Mouse (Mus musculus) induced T-regulatory cell, adult 2 months (primary cell): ENCODE measurements around the gene Mapk3.

ENCODE experiments used
- DNase-seq: peaks from one replicate; pipeline ENCODE4 v3.0.0-alpha.2; 2012; ENCODE audit warnings: low read depth

The Mapk3 gene

DNA sequence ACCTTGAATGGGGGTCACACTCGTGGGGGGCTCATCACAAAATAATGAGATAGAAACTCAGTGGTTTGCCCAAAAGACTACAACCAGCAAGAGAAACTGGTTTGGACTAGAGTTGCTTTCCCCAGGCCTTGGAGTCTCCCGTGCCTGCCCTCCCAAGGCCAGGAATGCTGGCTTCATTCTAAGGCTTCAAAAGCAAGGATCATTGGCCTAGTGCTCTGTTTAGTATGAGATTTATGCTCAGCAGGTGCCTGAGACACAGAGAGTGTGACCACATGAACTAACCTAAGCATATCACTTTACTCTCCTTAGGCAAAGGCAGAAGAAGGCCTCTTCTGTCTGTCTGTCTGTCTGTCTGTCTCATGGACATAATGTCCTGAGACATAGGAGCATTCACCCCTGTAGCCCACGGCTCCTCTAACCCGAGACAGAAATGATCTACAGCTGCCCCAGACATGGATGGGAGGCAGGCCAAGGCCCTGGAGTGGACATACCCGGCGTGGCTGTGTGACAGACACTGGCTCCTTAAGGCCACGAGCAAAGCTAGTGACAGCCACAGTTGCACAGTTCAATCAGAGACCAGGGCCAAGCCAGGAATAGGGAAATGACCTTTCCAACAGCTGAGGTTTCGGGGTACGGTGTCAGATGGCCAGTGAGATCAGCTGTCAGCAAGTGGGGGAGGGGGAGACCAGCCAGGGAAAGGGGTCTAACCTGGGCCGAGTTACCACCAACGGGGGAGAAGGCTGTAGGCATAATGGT is 42.9 kb downstream of the Mapk3 start:
- no peak for DNase-seq

DNA sequence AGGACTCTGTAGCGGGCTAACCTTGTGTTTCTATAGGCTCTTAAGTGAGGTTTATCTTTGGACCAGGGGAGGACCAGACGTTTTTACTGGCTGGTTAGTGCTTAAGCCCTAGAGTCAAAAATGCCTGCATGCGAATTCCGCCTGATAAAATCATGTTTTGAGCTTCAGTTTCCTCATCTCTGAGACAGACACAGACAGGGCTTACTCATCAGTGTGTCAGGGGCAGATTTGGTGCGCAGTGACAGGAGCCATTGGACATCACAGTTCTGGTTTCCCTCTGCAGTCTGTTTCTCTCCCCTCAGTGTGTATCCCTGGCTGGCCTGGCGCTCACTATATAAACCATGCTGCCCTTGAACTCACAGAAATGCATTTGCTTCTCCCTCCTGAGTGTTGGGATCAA is 43.8 kb downstream of the Mapk3 start:
- DNase-seq, result no peak

DNA sequence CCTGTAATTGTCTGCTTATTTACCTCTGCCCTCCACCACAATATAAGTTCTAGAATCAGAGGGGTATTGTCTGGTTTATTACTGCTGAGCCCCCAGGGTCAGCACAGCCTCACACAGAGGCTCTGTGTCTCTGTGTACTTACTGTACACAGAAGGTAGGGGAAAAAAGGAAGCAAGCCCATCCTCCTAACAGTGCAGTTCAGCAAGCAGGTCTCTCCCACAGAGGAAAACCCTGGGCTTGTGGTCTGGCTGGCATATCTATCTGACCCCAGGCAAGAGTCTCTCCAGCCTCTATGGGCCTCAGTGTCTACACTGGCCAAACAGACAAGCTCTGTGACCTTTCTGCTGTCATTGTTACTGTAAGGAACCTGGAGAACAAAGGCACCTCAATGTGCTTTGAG is 44.4 kb downstream of the Mapk3 start:
- DNase-seq, result no peak

DNA sequence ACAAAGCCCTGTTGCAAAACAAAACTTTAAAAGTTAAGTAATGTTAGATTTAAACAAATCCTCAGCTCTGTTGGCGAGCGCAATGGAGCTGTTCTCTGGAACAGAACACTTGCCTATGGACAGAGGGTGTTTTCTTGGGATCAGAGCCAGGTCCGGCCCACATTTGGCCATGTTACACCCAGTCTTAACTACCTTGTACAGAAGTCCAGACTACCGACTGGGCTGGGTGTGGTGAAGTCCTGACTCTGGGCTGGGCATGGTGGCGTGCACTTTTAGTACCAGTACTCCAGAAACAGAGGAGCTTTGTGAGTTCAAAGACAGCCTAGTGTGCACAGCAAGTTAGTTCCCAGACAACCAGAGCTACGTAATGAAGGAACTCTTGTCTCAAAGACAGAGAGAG is 47.6 kb downstream of the Mapk3 start:
- DNase-seq, result no peak

DNA sequence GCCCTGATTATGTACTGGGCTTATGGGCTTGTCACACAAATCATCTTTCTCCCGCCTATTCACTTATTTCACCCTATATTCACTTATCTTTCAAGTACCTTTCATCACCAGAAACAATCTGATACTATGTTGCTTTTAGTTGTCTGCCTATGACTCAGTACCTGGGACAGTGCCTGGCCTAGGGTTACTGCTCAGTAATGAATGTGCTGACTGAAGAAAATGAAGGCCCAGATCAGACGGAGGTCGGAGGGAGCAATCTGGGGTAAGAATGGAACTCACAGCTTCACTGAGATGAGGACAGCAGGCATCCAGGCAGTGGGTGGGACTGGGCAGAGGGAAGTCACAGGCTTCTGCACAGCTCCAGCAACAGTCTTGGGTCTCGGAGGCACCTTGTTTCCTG is 48.0 kb downstream of the Mapk3 start:
- DNase-seq, result no peak

DNA sequence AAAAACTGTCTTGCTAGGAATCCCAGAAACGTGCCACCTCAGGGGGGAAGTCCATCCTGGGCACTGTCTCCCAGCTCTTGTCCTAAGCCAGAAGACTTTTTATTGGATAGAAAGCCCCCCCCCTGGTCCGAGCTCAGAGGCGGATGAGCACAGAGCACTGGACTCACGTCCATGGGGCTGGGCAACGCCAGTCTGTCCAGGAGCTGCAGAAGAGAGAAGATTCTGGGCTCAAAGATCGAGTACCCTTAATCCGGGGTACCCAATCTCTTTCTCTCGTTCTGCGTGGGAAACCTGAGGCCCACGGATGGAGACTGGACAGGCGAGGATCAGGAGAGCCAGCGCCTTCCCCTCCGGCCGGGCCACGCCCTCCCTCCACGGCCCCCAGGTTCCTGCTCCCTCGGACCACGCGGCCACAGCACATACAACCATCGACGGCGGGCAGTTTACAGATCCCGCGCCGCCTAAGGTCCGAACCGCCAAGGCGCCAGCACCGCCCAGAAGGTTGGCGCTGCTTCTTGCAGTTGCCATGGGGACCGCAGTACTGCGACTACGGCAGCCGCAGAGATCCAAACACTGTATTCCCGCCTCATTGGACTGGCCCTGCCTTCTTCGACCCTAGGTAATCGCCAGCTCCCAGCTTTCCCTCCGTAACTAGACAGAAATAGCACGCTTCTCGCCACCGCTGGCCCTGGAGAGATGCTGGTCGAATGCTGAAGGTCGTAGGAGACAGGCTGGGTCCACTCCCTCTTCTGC is 49.5 kb downstream of the Mapk3 start:
- DNase-seq, result peak; percentile 62

DNA sequence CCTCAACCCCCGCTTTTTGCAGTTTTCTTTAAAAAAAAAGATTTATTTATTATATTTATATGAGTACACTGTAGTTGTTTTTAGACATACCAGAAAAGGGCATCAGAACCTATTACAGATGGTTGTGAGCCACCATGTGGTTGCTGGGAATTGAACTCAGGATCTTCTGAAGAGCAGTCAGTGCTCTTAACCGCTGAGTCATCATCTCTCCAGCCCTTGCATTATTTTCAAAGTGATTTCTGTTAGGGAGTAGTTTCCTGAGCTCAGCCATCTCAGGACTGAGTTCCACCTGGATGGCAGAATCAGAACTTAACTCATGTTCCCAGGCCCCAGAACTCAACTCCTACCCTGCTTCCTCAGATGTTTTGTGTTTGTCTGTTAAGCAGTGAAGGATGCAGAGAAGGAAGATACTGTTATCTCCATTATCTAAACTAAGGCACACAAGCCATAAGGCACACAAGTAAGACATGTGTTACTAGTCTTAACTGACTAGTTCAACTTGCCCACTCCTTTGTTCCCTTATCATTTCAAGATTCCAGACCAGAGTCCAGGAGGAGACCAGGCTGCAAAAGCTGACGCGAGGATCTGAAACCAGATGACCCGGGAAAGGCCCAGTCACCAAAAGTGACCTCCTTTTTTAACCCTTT is 50.4 kb downstream of the Mapk3 start:
- no peak for DNase-seq
